In genomic region chr7:35233861-35234260, GRCm38 (mm10) we compare ENCODE assay signal across 8 mouse cellular contexts. TPM values are rescaled to one million over a fixed set of nuclear protein-coding genes. Genes with fewer than 3 reads are reported as not detected.
DNase-seq lines count a peak whose midpoint lies in the region; ATAC-seq and TF ChIP-seq lines count a peak whose summit lies in the region.

No protein-coding gene starts in this region.

- in situ Hi-C loops in CH12.LX (cut with MboI; ENCODE audit: low pct_ligation_motif_present, low pct_unique_long_range_greater_than_20kb, low sequenced_read_pairs) = no loop called here

- no peak for TF ChIP-seq RAD21 in CH12.LX (IDR thresholded peaks at IDR 0.05; ENCODE audit: low read depth, low read length)

- peaks cover 13% of the 10 kb centered on the region for H3K9me3 ChIP-seq in CH12.LX (replicated peaks; ENCODE audit: low read length)
- 0 out of 2 replicates have a peak, but pooled peaks cover 8% of the 10 kb centered on the region for H3K9me3 ChIP-seq in embryonic facial prominence, embryonic 15.5 days (replicated peaks)
- H3K9me3 ChIP-seq in limb, embryonic 15.5 days = no peaks in the 10 kb centered on the region

- TF ChIP-seq CTCF in heart, adult 2 months (IDR thresholded peaks at IDR 0.05) = no peak
- no peak for TF ChIP-seq CTCF in CH12.LX (conservative IDR thresholded peaks at IDR 0.05 in 1 of 2, IDR thresholded peaks at IDR 0.05 in 1 of 2; ENCODE audit: low read depth in 2 of 2, low read length in 2 of 2)

- peak overlapping the region; percentile 58; the same call in 1 of the 2 replicates for H3K27ac ChIP-seq in heart, adult 2 months
- H3K27ac ChIP-seq in CH12.LX (ENCODE audit: insufficient read depth, low read depth) = peak overlapping the region; percentile 91; the same call in 1 of the 2 replicates
- peak overlapping the region; percentile 97 for H3K27ac ChIP-seq in embryonic facial prominence, embryonic 15.5 days (replicated peaks)
- peak overlapping the region; percentile 93 for H3K27ac ChIP-seq in limb, embryonic 15.5 days

- peak overlapping the region; percentile 69 for H3K4me3 ChIP-seq in heart, adult 2 months
- H3K4me3 ChIP-seq in CH12.LX (replicated peaks in 1 of 3; ENCODE audit: low read depth in 2 of 3, low read length in 2 of 3, poor library complexity in 1 of 3) = peak overlapping the region; percentile 64 to 72 (median 70)
- H3K4me3 ChIP-seq in embryonic facial prominence, embryonic 15.5 days (replicated peaks) = peak overlapping the region; percentile 65
- H3K4me3 ChIP-seq in limb, embryonic 15.5 days = peak overlapping the region; percentile 63

- dilution Hi-C loops in CH12.LX (cut with MboI; ENCODE audit: extremely low pct_ligation_motif_present, extremely low pct_unique_long_range_greater_than_20kb, low sequenced_read_pairs) = no loop called here

- no peaks in the 10 kb centered on the region for H3K27me3 ChIP-seq in heart, adult 2 months (ENCODE audit: control insufficient read depth, insufficient read depth, low read length)
- H3K27me3 ChIP-seq in CH12.LX (replicated peaks) = no peaks in the 10 kb centered on the region
- no peaks in the 10 kb centered on the region for H3K27me3 ChIP-seq in embryonic facial prominence, embryonic 15.5 days
- H3K27me3 ChIP-seq in limb, embryonic 15.5 days = no peaks in the 10 kb centered on the region

- intact Hi-C loops in heart, adult 2 months (cut with DNase I) = loop anchor here (5.0 kb wide), 2 partner anchors 83 to 98 kb away; partner anchors contain the start of genes Gpatch1 and Rhpn2

- no peak for TF ChIP-seq POLR2A in heart, adult 2 months (IDR thresholded peaks at IDR 0.05; ENCODE audit: insufficient read depth, low read depth, low read length)
- TF ChIP-seq POLR2A in CH12.LX (IDR thresholded peaks at IDR 0.05; ENCODE audit: low read depth, low read length) = no peak

- H3K79me2 ChIP-seq in heart, adult 2 months (replicated peaks; ENCODE audit: control insufficient read depth, insufficient read depth, low read length) = no peaks in the 10 kb centered on the region; the same call in 1 of the 2 replicates
- H3K79me2 ChIP-seq in CH12.LX (replicated peaks; ENCODE audit: control insufficient read depth, extremely low read depth, insufficient read depth, poor library complexity, severe bottlenecking) = no peaks in the 10 kb centered on the region

- peaks cover 1% of the 10 kb centered on the region; the same call in 1 of the 2 replicates for H3K4me1 ChIP-seq in heart, adult 2 months (ENCODE audit: control insufficient read depth, insufficient read depth, low read length)
- peaks cover 5 to 13% of the 10 kb centered on the region in 2 experiments for H3K4me1 ChIP-seq in CH12.LX (ENCODE audit: control insufficient read depth in 1 of 2, insufficient read depth in 2 of 2)
- peaks cover 8% of the 10 kb centered on the region for H3K4me1 ChIP-seq in embryonic facial prominence, embryonic 15.5 days
- peaks cover 15% of the 10 kb centered on the region for H3K4me1 ChIP-seq in limb, embryonic 15.5 days

- no peak for ATAC-seq in embryonic facial prominence, embryonic 15.5 days (ENCODE audit: insufficient number of reproducible peaks, low FRiP score, low TSS enrichment, low read depth)
- no peak for ATAC-seq in limb, embryonic 15.5 days (ENCODE audit: insufficient number of reproducible peaks, low FRiP score, low TSS enrichment, low read depth)

- WGBS in heart, adult 2 months = 63% methylated on average over 12 of the region's 12 CpGs
- 43% methylated on average over 12 of the region's 12 CpGs for WGBS in embryonic facial prominence, embryonic 15.5 days
- WGBS in limb, embryonic 15.5 days = 44% methylated on average over 12 of the region's 12 CpGs

- no peak overlapping the region; the same call in 1 of the 2 replicates for H3K4me2 ChIP-seq in CH12.LX (ENCODE audit: insufficient read depth, low read depth, poor library complexity, severe bottlenecking)
- H3K4me2 ChIP-seq in embryonic facial prominence, embryonic 15.5 days (replicated peaks) = peak overlapping the region; percentile 53
- H3K4me2 ChIP-seq in limb, embryonic 15.5 days = peak overlapping the region; percentile 52

- H3K36me3 ChIP-seq in heart, adult 2 months (ENCODE audit: control insufficient read depth, insufficient read depth, low read length) = no peaks in the 10 kb centered on the region
- H3K36me3 ChIP-seq in CH12.LX (replicated peaks in 1 of 2; ENCODE audit: control insufficient read depth in 1 of 2, insufficient read depth in 1 of 2, low read length in 1 of 2) = no peaks in the 10 kb centered on the region
- no peaks in the 10 kb centered on the region for H3K36me3 ChIP-seq in embryonic facial prominence, embryonic 15.5 days
- no peaks in the 10 kb centered on the region for H3K36me3 ChIP-seq in limb, embryonic 15.5 days

- no peak for DNase-seq in heart, adult 2 months
- DNase-seq in heart, adult 18-20 months = no peak
- peak; percentile 35 for DNase-seq in CH12.LX (ENCODE audit: extremely low read depth)
- DNase-seq in adrenal gland, postnatal 36 days = no peak
- no peak for DNase-seq in spleen, postnatal 14 days (ENCODE audit: low spot score in 2 of 2)
- no peak for DNase-seq in kidney, adult 18-20 months

- no peak overlapping the region for H3K9ac ChIP-seq in heart, adult 2 months (ENCODE audit: low read depth, low read length)
- peak overlapping the region; percentile 62 for H3K9ac ChIP-seq in CH12.LX (ENCODE audit: insufficient read depth, low read depth)
- peak overlapping the region; percentile 26; the same call in 1 of the 2 replicates for H3K9ac ChIP-seq in embryonic facial prominence, embryonic 15.5 days
- peak overlapping the region; percentile 47 for H3K9ac ChIP-seq in limb, embryonic 15.5 days

- TF ChIP-seq EP300 in heart, adult 2 months (IDR thresholded peaks at IDR 0.05; ENCODE audit: insufficient read depth, low read depth, low read length) = no peak
- TF ChIP-seq EP300 in CH12.LX (IDR thresholded peaks at IDR 0.05; ENCODE audit: low read length) = no peak

TF ChIP-seq in CH12.LX, 34 proteins besides CTCF, POLR2A, EP300 and RAD21:
- TF ChIP-seq ELF1 (IDR thresholded peaks at IDR 0.05; ENCODE audit: low read depth, low read length) (no peak), HCFC1 (IDR thresholded peaks at IDR 0.05; ENCODE audit: low read depth, low read length) (no peak), MAZ (IDR thresholded peaks at IDR 0.05; ENCODE audit: low read depth, low read length) (no peak), PAX5 (IDR thresholded peaks at IDR 0.05; ENCODE audit: low read length) (no peak)

RNA-seq across cellular contexts. Expression of gene Lrp3, which starts 18.6 kb away (rescaled TPM):
- total RNA-seq in heart, adult 2 months (2021) = 1 to 10 TPM; 6.7 to 7.4 TPM
- 9.4 and 10.7 TPM in 2 replicates for polyA plus RNA-seq in heart, adult 2 months (2012; rRNA removed)
- total RNA-seq in heart, adult 18-20 months (2021) = 1 to 10 TPM; 7.4 to 9.4 TPM
- total RNA-seq in CH12.LX (2012; rRNA removed) (not detected in 2 replicates), CH12.LX (2014; rRNA removed) (not detected in 2 replicates)
- polyA plus RNA-seq in CH12.LX (2012; ENCODE audit: insufficient read length, low read depth) = not detected in 2 replicates
- polyA plus RNA-seq in embryonic facial prominence, embryonic 15.5 days (2015; fragmentation: Nextera tagmentation; extraction: Ambion mirVana) = 11.2 and 11.8 TPM in 2 replicates
- polyA plus RNA-seq in limb, embryonic 15.5 days (2015; fragmentation: Nextera tagmentation; extraction: Ambion mirVana) = 8.3 and 8.8 TPM in 2 replicates
- total RNA-seq in adrenal gland, postnatal 36 days (2021) = 10 to 100 TPM; 18.4 to 19.3 TPM

RNA-seq across cellular contexts. Expression of gene Slc7a10, which starts 47.7 kb away (rescaled TPM):
- total RNA-seq in heart, adult 2 months (2021) = under 1 TPM; 0.60 to 0.77 TPM
- 1.5 and 2.9 TPM in 2 replicates for polyA plus RNA-seq in heart, adult 2 months (2012; rRNA removed)
- 1 to 10 TPM in 1 of 2 experiments, under 1 TPM in 1; 0.35 to 1.1 TPM for total RNA-seq in heart, adult 18-20 months (2021)
- not detected in 2 replicates for total RNA-seq in CH12.LX (2012; rRNA removed)
- not detected in 2 replicates for total RNA-seq in CH12.LX (2014; rRNA removed)
- not detected in 2 replicates for polyA plus RNA-seq in CH12.LX (2012; ENCODE audit: insufficient read length, low read depth)
- 12.5 and 16.9 TPM in 2 replicates for polyA plus RNA-seq in embryonic facial prominence, embryonic 15.5 days (2015; fragmentation: Nextera tagmentation; extraction: Ambion mirVana)
- polyA plus RNA-seq in limb, embryonic 15.5 days (2015; fragmentation: Nextera tagmentation; extraction: Ambion mirVana) = 6.7 and 8.6 TPM in 2 replicates
- total RNA-seq in adrenal gland, postnatal 36 days (2021) = 1 to 10 TPM; 6.2 to 7.7 TPM

Comparison
In these comparisons a context has a peak if more than half of its experiments do, and no peak if none do; other contexts are left out.
1. RNA of gene Lrp3, which starts 18.6 kb away (total RNA-seq): 18.4 to 19.3 TPM in adrenal gland, postnatal 36 days, 7.4 to 9.4 TPM in heart, adult 18-20 months and 6.7 to 7.4 TPM in heart, adult 2 months; not detected in CH12.LX; every median in the first group is over 4 times any median in the second.
2. Peak in every context shown above with its lines, with median percentiles within 50 percentile points of each other: H3K27ac ChIP-seq and H3K4me3 ChIP-seq.